ENCODE assay signal across 7 mouse cellular contexts in genomic region chr2:25095109-25095850, GRCm38 (mm10). TPM values are rescaled to one million over a fixed set of nuclear protein-coding genes. Genes with fewer than 3 reads are reported as not detected.
DNase-seq lines count a peak whose midpoint lies in the region; ATAC-seq and TF ChIP-seq lines count a peak whose summit lies in the region.

Noxa1 (minus strand) TSS chr2:25095149.

- peaks cover 37% of the 10 kb centered on the region for H3K27me3 ChIP-seq in midbrain, embryonic 12.5 days
- peaks cover 8% of the 10 kb centered on the region; the same call in 1 of the 2 replicates for H3K27me3 ChIP-seq in midbrain, embryonic 15.5 days (replicated peaks)
- H3K27me3 ChIP-seq in embryonic facial prominence, embryonic 12.5 days: peaks cover 19% of the 10 kb centered on the region
- peaks cover 35% of the 10 kb centered on the region for H3K27me3 ChIP-seq in liver, embryonic 12.5 days (replicated peaks)
- no peaks in the 10 kb centered on the region for H3K27me3 ChIP-seq in stomach, postnatal 0 days (ENCODE audit: control insufficient read depth, insufficient read depth, low read length)

- H3K27ac ChIP-seq in midbrain, embryonic 12.5 days (replicated peaks): no peak within 1 kb of the TSS
- H3K27ac ChIP-seq in midbrain, embryonic 15.5 days: no peak within 1 kb of the TSS
- H3K27ac ChIP-seq in embryonic facial prominence, embryonic 12.5 days: no peak within 1 kb of the TSS
- no peak within 1 kb of the TSS; the same call in 1 of the 2 replicates for H3K27ac ChIP-seq in liver, embryonic 12.5 days
- H3K27ac ChIP-seq in stomach, postnatal 0 days (replicated peaks): 0 out of 2 replicates have a peak within 1 kb of the TSS, but pooled peaks have one; percentile 25

- H3K9me3 ChIP-seq in midbrain, embryonic 12.5 days: no peaks in the 10 kb centered on the region
- no peaks in the 10 kb centered on the region for H3K9me3 ChIP-seq in midbrain, embryonic 15.5 days
- no peaks in the 10 kb centered on the region for H3K9me3 ChIP-seq in embryonic facial prominence, embryonic 12.5 days
- H3K9me3 ChIP-seq in liver, embryonic 12.5 days (replicated peaks): no peaks in the 10 kb centered on the region
- no peaks in the 10 kb centered on the region for H3K9me3 ChIP-seq in stomach, postnatal 0 days (ENCODE audit: control insufficient read depth, low read length)

- TF ChIP-seq CTCF in stomach, postnatal 0 days (IDR thresholded peaks at IDR 0.05; ENCODE audit: low read depth): peak; percentile 54

- TF ChIP-seq EP300 in stomach, postnatal 0 days (optimal IDR thresholded peaks at IDR 0.05): no peak

- H3K9ac ChIP-seq in midbrain, embryonic 12.5 days (replicated peaks): 0 out of 2 replicates have a peak within 1 kb of the TSS, but pooled peaks have one; percentile 5
- H3K9ac ChIP-seq in midbrain, embryonic 15.5 days: no peak within 1 kb of the TSS
- H3K9ac ChIP-seq in embryonic facial prominence, embryonic 12.5 days: no peak within 1 kb of the TSS
- peak within 1 kb of the TSS; percentile 29; the same call in 1 of the 2 replicates for H3K9ac ChIP-seq in liver, embryonic 12.5 days
- peak within 1 kb of the TSS; percentile 23; the same call in 1 of the 2 replicates for H3K9ac ChIP-seq in stomach, postnatal 0 days (ENCODE audit: low read length)

- H3K4me2 ChIP-seq in midbrain, embryonic 12.5 days (replicated peaks): no peak within 1 kb of the TSS
- no peak within 1 kb of the TSS for H3K4me2 ChIP-seq in midbrain, embryonic 15.5 days
- peak within 1 kb of the TSS; percentile 36 for H3K4me2 ChIP-seq in embryonic facial prominence, embryonic 12.5 days (replicated peaks)
- peak within 1 kb of the TSS; percentile 60 for H3K4me2 ChIP-seq in liver, embryonic 12.5 days
- H3K4me2 ChIP-seq in stomach, postnatal 0 days (replicated peaks; ENCODE audit: low read depth): peak within 1 kb of the TSS; percentile 46

- H3K4me3 ChIP-seq in midbrain, embryonic 12.5 days: no peak within 1 kb of the TSS
- H3K4me3 ChIP-seq in midbrain, embryonic 15.5 days: no peak within 1 kb of the TSS
- H3K4me3 ChIP-seq in embryonic facial prominence, embryonic 12.5 days: peak within 1 kb of the TSS; percentile 6; the same call in 1 of the 2 replicates
- peak within 1 kb of the TSS; percentile 34 for H3K4me3 ChIP-seq in liver, embryonic 12.5 days
- peak within 1 kb of the TSS; percentile 2; the same call in 1 of the 2 replicates for H3K4me3 ChIP-seq in stomach, postnatal 0 days (ENCODE audit: low read depth, low read length)

- H3K36me3 ChIP-seq in midbrain, embryonic 12.5 days: no peaks in the 10 kb centered on the region
- no peaks in the 10 kb centered on the region for H3K36me3 ChIP-seq in midbrain, embryonic 15.5 days (replicated peaks)
- H3K36me3 ChIP-seq in embryonic facial prominence, embryonic 12.5 days: no peaks in the 10 kb centered on the region
- no peaks in the 10 kb centered on the region for H3K36me3 ChIP-seq in liver, embryonic 12.5 days
- H3K36me3 ChIP-seq in stomach, postnatal 0 days (ENCODE audit: control insufficient read depth, insufficient read depth, low read length): no peaks in the 10 kb centered on the region

- no peak for ATAC-seq in midbrain, embryonic 12.5 days (ENCODE audit: low FRiP score, low read depth)
- no peak for ATAC-seq in midbrain, embryonic 15.5 days (replicated peaks)
- 0 out of 2 replicates have a peak, but pooled peaks have one; percentile 65 for ATAC-seq in embryonic facial prominence, embryonic 12.5 days (ENCODE audit: insufficient number of reproducible peaks, insufficient read depth, low FRiP score, low TSS enrichment)
- ATAC-seq in liver, embryonic 12.5 days: peak; percentile 81
- ATAC-seq in stomach, postnatal 0 days (ENCODE audit: low FRiP score, low TSS enrichment): peak; percentile 78

- 53% methylated on average over 28 of the region's 28 CpGs for WGBS in midbrain, embryonic 12.5 days
- 54% methylated on average over 28 of the region's 28 CpGs for WGBS in midbrain, embryonic 15.5 days
- 43% methylated on average over 28 of the region's 28 CpGs for WGBS in embryonic facial prominence, embryonic 12.5 days
- WGBS in liver, embryonic 12.5 days (ENCODE audit: insufficient replicate concordance): 40% methylated on average over 28 of the region's 28 CpGs
- 42% methylated on average over 28 of the region's 28 CpGs for WGBS in stomach, postnatal 0 days

- peak; percentile 67 for DNase-seq in stomach, postnatal 0 days (ENCODE audit: low spot score)
- DNase-seq in frontal cortex, adult 2 months (ENCODE audit: extremely low spot score in 1 of 2, low spot score in 1 of 2): no peak
- DNase-seq in cerebellum, adult 11-12 months: no peak

- peaks cover 13% of the 10 kb centered on the region for H3K4me1 ChIP-seq in midbrain, embryonic 12.5 days
- 0 out of 2 replicates have a peak, but pooled peaks cover 6% of the 10 kb centered on the region for H3K4me1 ChIP-seq in midbrain, embryonic 15.5 days
- peaks cover 3% of the 10 kb centered on the region; the same call in 1 of the 2 replicates for H3K4me1 ChIP-seq in embryonic facial prominence, embryonic 12.5 days
- peaks cover 28% of the 10 kb centered on the region for H3K4me1 ChIP-seq in liver, embryonic 12.5 days
- no peaks in the 10 kb centered on the region for H3K4me1 ChIP-seq in stomach, postnatal 0 days (replicated peaks; ENCODE audit: control insufficient read depth, insufficient read depth)

RNA-seq across cellular contexts. Expression of gene Noxa1, which starts in this region (rescaled TPM):
- polyA plus RNA-seq in midbrain, embryonic 12.5 days (2016; fragmentation: Nextera tagmentation; extraction: Ambion mirVana): not detected in 2 replicates
- not detected in 2 replicates for polyA plus RNA-seq in midbrain, embryonic 15.5 days (2015; fragmentation: Nextera tagmentation; extraction: Ambion mirVana)
- 0.19 TPM in 1 of 2 replicates, not detected in the other for polyA plus RNA-seq in embryonic facial prominence, embryonic 12.5 days (2016; fragmentation: Nextera tagmentation; extraction: Ambion mirVana)
- polyA plus RNA-seq in liver, embryonic 12.5 days (2016; fragmentation: Nextera tagmentation; extraction: Ambion mirVana): 0.64 and 0.71 TPM in 2 replicates
- 4.0 and 4.4 TPM in 2 replicates for polyA plus RNA-seq in stomach, postnatal 0 days (2015; fragmentation: Nextera tagmentation; extraction: Ambion mirVana)
- polyA plus RNA-seq in frontal cortex, adult 2 months (2012; rRNA removed): not detected in 2 replicates

Comparison
In these comparisons a context has a peak if more than half of its experiments do, and no peak if none do; other contexts are left out.
1. H3K9ac ChIP-seq: peak in midbrain, embryonic 12.5 days (single experiment) and stomach, postnatal 0 days (single experiment); none in midbrain, embryonic 15.5 days (single experiment) and embryonic facial prominence, embryonic 12.5 days (single experiment).
2. Peak in ATAC-seq, H3K4me3 ChIP-seq and H3K4me2 ChIP-seq in embryonic facial prominence, embryonic 12.5 days; RNA of the gene not detected or under 1 TPM.
3. Peak in ATAC-seq, H3K4me3 ChIP-seq, H3K9ac ChIP-seq and H3K4me2 ChIP-seq in liver, embryonic 12.5 days; RNA of the gene not detected or under 1 TPM.